Mouse (Mus musculus): ENCODE data around the gene Grin2d.

DNA sequence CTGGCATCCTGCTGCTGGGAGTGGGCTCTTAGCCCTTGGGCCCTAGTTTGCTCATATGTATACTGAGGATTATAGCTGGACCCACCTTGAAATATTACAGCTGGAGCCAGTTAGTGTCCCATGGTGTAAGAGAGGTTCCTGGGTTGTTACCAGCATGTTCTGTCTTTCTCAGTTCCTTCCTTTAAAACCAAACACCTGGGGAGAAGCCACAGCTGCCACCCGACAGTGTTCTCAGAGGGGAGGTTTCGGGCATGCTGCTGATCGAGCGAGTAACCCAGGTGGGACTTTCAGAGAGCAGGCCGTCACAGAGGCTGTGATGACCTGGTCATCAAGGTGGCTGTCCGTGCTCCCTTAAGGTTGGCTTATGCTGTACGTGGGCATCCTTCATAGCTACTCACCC lies 1.3 kb downstream of the Grin2d start:
- TF ChIP-seq CTCF (conservative IDR thresholded peaks at IDR 0.05 in 1 of 2, IDR thresholded peaks at IDR 0.05 in 1 of 2; ENCODE audit: low read depth in 2 of 2, low read length in 2 of 2) (no peak), HCFC1 (IDR thresholded peaks at IDR 0.05; ENCODE audit: low read depth, low read length) (no peak), POLR2AphosphoS2 (IDR thresholded peaks at IDR 0.05; ENCODE audit: low read depth, low read length) (no peak)

Data from CH12.LX (cell line).